Mouse (Mus musculus) heart, adult 2 months (tissue): ENCODE results near the gene Atmin.

Source experiments
- CTCF ChIP-seq: fragments of 200-600 bp; IDR thresholded peaks from 2 replicates; pipeline ENCODE4 v1.8.1; 2022; ENCODE audit warnings: antibody characterized with exemption, mild to moderate bottlenecking, moderate library complexity
- EP300 ChIP-seq: fragments of 200-500 bp; IDR thresholded peaks from 2 replicates; pipeline ENCODE4 v1.6.1; 2011; ENCODE audit warnings: low read depth, low read length, control low read depth; ENCODE audit not compliant: insufficient read depth
- POLR2A ChIP-seq: fragments of 200-500 bp; IDR thresholded peaks from 2 replicates; pipeline ENCODE4 v1.6.1; 2011; ENCODE audit warnings: mild to moderate bottlenecking, low read depth, low read length, control low read depth; ENCODE audit not compliant: insufficient read depth

DNA sequence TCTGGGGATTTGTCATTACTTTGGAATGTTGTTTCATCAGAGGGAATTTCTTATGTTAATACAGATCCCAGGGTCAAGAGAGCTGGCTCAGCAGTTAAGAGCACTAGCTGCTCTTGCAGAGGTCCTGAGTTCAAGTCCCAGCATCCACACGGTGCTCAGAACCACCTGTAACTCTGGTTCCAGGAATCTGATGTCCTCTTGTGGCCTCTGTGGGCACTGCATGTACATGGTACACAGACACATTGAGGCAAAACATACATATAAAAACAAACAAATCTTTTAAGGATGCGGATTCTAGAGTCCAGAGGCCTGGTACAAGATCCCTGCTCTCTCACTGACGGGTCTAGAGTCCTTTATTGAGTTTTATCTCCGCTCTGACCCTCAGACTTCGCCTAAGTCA, 14.6 kb upstream of the Atmin start:
- TF ChIP-seq CTCF (no peak), POLR2A (no peak), EP300 (no peak)
